Mouse (Mus musculus): ENCODE measurements around the gene Ctdnep1.
"Not testable (repeated sequence)": the region's sequence is repeated elsewhere in the genome, so short reads cannot be mapped to it uniquely, and the experiment has no call there.

Ctdnep1 gene

DNA sequence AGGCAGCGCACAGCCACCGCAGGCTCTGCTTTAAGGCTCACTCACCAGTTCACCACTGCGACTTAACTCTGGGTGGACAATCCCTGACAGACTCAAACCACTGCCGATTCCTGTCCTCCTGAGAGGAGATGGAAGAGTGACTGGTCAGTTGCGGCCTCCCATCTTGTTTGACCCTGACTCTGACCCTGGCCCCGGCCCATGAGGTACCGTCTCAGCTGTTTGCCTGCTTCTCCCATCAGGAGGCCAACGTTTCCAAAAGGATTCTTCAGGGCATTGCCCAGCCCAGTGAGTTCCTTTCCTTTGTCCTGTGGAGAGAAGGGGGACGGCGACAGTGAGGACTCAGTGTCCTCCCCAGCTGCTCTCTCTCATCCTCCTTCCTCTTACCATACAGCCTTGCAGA is 30.0 kb downstream of the Ctdnep1 start:
- no peak for DNase-seq (ENCODE audit: low spot score)

DNA sequence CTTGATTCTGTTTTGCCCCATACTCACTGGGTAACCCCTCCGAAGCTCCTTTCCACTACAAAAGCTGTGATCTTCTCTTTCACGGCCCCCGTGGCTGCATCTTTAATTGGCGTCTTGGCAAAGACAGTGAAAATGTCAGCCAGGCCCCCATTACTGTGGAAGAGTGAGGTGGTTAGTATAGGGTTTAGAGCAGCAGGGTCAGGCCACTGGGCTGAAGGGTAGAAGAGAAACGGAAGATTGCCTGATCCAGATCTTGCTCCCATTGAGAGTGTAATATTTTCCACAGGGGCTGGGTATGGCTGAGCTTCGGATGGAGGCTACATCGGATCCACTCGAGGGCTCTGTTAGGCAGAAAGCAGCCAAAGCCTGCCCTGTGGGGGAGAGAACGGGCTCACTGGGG is 32.0 kb downstream of the Ctdnep1 start:
- DNase-seq (ENCODE audit: low spot score) = no peak

DNA sequence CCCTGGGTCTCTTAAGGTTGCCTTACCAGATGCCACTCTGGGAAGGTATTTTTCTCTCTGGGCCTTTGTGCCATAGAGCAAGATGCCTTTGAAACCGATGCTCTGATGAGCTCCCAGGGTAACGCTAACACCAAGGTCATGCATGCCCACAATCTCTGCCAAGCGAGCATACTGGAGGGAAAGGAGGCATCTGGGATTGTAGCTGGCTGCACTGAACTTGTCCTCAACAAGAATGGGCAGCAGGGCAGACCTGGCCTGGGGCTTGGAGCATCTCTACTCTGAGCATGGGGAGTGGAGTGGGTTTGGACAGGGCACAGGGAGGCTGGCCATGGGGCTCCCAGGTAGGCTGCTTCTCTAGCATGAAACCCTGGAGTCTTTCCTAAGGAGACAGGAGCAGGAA is 32.5 kb downstream of the Ctdnep1 start:
- DNase-seq (ENCODE audit: low spot score) = no peak

DNA sequence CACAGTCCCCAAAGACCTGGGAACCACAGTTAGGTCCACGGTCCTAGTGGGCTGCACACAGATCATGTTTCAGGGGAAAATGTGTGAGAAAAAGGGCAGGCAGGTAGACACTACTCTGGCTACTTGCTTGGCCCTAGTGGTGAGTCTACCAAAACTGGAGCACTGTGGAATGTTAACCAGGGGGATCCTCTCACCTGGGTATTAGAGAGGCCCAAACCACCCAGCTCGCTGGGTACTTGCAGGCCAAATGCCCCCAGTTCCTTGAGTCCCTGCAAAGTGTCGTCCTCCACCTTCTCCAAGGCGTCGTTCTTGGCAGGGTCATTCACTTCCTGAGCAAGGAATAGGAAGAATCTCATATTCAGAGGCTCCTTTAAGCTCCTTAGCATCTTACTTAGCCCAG is 33.1 kb downstream of the Ctdnep1 start:
- no peak for DNase-seq (ENCODE audit: low spot score)

DNA sequence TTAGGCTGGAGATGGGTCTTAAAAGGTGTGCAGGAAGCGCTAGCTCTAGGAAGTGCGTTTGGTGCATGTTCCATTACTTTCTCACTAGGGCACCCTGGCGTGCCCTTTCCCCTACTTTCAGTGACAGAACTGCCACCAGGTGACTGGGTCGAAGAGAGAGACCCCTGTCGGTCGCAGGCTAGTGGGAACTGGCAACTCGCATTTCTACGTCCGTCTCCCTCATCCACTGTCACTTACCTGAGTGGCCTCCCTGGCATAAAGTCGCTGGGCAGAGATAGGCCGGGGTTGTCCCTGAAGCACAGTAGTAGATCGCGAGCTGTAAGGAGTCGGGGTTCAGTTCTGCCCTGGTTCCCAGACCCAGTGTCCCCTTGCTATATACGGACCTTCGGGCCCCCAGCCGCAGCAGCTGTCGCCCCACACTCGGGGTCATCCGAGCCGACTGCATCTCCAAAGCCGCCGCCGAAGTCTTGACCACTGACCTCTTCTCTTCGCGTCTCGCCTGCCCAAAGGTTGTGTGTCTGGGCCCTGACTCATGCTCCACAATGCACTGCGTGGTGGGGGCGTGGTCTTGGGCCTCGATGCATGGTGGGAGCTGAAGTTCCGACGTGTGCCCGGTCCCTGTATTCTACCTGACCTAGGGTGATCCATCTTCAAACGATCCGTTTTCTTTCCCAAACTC is 34.1 kb downstream of the Ctdnep1 start, which contains the start of gene Acadvl:
Acadvl (minus strand) TSS at position 532 of the 679 bp plus-strand sequence.
- DNase-seq (ENCODE audit: low spot score) = peak; percentile 98

DNA sequence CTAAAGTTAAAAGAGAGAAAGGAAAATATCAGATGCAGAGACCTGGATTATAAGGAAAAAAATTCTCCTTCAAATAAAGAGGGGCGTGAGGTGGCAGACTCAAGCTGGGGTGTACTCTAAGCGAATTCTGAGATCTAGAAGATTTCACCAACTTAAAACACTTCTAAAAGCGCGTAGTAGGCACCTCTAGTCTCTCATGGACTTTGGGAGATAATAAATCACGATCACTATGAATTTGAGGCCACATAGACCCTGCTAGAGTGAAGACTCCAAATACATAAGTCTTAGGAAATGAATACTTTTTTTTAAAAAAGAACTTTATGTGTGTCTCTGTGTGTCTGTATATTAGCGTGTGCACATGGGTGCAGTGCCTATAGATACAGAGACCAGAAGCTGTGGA is 34.7 kb downstream of the Ctdnep1 start:
- DNase-seq (ENCODE audit: low spot score) = no peak

DNA sequence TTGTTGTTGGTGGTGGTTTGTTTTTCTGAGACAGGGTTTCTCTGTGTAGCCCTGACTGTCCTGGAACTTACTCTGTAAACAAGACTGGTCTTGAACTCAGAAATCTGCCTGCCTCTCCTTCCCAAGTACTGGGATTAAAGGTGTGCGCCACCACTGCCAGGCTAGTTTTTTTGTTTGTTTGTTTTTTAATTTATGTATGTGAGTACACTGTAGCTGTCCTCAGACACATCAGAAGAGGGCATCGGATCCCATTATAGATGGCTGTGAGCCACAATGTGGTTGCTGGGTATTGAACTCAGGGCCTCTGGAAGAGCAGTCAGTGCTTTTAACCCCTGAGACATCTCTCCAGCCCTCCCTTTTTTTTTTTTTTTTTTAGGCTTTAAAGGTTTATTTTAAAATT is 35.2 kb downstream of the Ctdnep1 start:
- not testable (repeated sequence) for DNase-seq (ENCODE audit: low spot score)

DNA sequence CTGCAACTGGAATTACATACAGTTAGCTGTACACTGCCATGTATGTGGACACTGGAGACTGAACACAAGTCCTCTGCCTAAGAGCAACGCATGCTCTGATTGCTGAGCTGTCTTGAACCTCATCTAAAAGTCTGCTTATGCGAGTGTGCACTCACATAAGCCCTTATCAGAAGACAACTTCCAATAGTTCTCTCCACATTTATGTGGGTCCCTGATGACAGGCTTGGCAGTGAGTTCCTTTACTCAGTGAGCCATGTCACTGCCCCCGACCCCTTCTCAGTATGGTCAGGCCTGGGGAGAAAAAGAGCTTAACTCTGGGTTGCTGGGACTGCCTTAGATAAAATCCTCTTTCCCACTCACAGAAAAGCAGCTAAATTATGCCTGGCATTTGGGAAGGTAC is 35.7 kb downstream of the Ctdnep1 start, which contains the start of gene Dlg4:
Dlg4 (plus strand) TSS at position 274 of the 400 bp plus-strand sequence.
- no peak for DNase-seq (ENCODE audit: low spot score)

DNA sequence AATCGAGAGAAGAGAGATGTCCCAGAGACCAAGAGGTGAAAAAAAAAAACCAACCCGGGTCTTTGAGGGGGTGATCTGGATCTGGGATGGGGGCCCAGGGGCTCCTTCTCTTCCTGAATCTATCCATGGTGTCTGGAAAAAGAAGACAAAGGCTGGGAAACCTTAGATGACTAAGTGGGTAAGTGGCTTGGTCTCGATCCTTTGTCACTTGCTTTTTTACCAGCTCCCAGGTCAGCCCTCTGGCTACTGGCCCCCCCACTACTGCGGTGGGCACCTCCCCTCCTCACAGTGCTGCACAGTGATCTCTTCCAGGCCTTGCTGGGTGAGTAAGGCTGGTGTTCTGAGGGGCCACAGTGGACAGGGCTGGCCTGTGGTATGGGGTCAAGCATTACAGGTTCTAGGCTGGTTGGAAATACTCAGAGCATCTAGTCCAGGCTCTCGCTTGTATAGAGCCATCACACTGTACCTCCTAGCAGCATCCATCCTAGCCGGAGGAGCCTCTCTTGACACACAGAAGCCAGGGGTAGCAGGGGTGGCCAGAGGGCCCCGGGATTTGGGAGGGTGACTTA is 36.3 kb downstream of the Ctdnep1 start:
- DNase-seq (ENCODE audit: low spot score) = no peak

DNA sequence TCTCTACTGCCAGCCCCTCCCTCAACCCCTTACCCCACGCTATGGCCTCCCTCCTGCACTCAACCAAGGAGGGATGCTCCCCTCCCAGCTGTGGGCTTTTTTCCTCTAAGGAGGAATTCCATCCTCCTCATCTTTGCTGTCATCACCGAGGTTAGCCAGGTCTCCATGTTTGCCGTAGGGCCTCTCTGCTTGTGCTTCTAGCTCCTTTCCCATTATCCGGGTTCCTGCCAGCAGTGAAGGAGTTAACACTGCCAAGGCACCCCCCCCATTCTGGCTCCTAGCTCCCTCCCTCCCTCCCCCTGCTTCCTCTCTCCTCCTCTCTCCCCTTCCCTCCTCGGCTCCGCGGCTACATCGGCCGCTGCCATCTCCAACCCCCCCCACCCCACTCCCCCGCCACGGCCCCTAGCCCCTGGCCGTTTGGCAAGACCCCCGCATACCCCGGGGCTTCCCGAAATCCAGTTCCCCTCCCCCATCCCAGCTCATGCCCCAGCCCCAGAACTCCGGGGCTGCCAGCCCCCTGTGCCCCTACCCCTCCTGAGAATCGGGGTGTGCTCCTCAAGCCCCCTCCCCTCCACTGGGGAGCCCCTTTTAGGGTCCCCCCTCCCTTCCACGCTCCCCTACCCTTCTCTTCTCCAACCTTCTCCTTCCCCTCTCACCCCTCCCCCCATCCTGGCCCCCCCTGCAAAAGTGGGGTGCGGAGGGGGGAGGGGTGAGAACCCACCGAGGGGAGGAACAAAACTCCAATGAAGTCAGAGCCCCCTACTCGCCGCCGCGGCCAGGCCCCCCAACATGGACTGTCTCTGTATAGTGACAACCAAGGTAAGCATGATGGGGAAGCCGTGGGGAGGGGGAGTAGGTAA is 37.4 kb downstream of the Ctdnep1 start:
- DNase-seq (ENCODE audit: low spot score) = peak; percentile 83

DNA sequence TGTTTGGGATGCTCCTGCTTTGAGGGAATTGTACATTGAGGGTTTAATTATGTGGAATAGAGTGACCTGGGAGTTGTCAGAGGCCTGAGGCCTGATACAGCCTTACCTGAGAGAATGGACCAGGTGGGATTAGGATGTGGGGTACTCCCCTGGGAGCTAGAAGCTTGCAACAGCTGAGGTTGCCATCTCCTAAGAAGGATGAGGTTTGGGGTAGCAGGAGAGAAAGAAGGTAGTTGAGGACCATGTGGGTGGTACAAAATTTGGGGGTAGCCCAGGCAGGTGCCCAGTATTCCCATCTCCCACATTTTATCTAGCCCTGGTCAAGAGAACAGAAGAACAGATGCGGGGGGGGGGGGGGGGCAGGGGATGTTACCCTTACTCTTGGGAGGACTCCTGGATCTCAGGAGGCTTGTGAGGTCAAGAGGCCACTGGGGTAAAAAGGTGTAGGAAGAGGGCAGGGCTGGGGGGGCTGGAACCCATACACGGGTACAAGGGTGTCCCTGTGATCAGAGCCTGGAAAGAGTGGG is 38.6 kb downstream of the Ctdnep1 start:
- DNase-seq (ENCODE audit: low spot score) = no peak

DNA sequence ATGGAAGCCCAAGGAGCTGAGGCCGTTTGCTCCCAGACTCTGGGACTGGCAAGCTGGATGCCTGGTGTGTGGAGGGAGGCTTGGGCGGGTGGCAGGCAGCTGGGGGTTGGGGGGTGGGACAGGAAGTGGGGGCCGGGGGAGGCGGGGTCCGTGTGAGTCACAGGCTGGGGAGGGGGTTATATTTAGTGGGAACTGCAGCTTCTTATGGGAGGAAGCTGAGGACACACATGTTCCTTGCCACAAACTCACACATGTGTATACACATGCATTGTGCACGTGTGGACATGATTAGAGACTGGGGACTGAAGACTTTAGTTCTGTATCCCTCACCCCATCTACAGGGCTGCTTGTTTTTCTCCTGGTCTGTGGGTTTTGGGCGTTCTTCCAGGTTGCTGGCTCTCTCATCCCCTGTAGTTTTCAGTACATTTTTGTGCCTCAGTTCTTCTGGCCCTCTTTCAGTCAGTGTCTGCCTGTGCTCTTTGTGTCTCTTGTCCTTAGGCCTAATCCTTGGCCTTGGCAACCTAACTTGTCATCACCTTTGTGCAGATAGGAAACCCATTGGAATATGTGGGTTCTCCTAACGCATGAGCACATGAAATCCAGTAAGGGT is 39.2 kb downstream of the Ctdnep1 start:
- no peak for DNase-seq (ENCODE audit: low spot score)

DNA sequence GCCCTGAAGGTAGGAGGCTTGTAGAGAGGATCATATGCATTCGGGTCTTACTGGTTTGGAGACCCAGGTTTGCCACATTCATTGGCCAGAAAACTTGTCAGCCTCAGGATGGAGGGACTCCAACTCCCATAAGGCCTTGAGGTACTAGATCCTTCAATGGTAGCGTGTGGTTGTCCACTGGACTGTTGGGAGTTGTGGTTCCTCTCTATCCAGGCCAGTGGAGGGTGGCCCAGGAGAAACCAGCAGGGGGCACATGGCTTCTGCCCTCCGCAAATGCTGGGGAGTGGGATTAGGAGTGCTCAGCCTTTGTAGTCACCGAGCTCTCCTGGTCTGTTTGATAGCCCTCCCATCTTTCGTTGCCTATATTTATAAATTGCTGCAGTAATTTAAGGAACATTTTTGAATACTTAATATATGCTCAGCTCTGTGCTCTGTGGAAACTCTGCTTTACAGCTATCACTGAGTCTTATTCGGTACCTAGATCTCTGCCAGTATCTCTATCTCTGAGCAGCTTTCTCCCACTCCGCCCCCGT is 39.8 kb downstream of the Ctdnep1 start:
- peak; percentile 94 for DNase-seq (ENCODE audit: low spot score)

DNA sequence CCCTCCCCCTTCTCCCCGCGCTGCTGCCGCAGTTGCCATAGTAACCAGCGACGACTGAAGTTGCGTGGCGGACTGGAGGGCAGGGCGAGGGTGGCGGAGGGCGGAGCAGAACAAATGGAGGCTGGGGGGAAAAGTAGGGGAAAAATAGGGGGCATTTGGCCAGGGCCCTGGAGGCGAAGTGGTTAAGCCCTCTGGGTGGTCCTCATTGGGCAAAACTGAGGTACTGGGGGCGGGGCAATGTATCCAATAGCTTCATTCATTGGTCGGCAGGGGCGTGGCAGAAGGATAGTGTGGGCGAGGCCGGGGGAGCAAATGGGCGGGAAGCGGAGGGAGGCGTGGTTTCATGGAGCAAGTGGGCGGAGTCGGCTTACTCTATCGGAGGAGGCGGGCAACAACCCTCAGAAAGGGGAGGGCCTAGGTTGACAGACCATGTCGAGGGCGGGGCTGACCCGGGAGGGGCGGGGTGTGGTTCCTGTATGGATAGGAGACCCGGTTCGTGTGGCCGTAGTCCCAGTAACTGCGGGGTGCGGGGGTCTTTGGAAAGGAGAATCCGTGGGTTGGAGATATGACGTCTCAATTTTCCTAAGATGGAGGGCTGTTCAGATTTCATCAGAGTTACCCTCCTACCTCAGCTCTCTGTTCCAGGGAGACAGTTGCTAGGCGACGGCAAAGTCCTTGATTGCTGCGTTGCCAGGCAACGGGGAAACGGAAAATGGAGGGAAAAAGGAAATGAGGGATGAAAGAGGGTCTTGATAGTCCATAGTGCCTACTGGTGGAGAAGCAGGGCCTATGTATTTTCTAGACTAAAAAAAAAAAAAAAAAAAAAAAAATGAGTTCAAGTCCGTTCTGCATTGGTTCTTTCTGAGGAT is 40.5 kb downstream of the Ctdnep1 start:
- peak; percentile 100 for DNase-seq (ENCODE audit: low spot score)

DNA sequence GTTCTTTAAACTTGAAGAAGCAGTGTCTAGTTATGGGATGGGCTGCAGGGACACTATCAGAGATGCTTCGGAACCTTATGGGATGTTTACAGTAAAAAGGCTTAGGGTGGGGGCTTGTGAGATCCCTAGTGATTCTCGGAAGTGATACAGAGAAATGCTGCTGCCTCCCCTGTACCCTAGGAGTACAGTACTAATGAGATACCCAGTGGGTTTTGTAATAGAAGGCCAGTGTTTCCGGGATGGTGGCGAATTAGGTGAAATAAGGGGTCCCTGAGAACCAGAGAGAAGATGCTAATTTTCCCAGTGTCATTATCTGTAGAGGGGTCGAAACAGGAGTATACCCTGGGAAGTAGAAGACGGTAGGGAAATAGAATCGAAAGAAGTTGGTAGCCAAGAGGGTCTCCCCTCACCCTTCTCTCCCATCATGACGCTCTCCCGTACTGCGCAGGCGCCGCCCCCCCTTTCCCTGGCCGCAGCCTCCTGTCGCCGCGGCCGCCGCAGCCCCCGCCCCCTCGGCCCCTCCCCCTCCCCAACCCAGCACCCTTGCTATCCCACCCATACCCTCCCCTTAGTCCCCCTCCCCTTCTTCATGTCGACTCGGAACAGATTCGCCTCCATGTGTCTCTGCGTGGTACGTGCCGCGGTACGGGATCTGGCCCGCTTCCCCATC is 42.7 kb downstream of the Ctdnep1 start:
- peak; percentile 74 for DNase-seq (ENCODE audit: low spot score)

DNA sequence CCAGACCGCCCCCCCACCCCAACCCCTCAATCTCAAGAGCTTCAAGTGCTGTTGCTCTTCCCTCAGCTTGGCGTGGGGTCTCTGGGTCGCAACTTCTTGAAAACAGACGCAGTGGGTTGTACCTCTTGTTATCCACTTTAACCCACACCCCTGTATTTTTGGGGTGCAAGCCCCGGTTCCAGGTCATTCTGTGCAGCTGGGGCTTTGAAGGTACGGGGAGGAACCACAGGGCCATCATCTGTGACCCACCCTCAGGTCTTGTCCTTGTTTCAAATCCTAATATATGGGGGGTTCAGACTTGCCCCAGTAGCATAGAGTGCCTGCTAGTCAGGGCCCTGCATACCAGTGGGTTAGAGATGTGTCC is 43.2 kb downstream of the Ctdnep1 start:
- DNase-seq (ENCODE audit: low spot score) = no peak

DNA sequence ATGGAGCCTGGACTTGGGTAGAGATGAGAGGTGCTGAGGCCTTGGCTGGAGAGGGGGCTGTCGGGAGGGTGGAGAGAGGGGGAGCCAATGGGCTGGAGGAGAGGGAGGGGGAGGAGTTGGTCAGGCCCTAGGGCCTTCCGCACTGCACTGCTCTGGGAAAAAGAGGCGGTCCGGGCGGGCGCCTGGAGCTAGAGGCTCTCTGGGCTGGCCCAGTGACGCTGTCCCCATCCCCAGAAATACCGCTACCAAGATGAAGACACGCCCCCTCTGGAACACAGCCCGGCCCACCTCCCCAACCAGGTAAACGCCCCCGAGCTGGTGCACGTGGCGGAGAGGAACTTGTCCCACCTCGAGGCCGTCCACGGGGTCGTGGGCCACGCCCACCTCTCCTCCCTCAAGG is 45.7 kb downstream of the Ctdnep1 start:
- peak; percentile 75 for DNase-seq (ENCODE audit: low spot score)

DNA sequence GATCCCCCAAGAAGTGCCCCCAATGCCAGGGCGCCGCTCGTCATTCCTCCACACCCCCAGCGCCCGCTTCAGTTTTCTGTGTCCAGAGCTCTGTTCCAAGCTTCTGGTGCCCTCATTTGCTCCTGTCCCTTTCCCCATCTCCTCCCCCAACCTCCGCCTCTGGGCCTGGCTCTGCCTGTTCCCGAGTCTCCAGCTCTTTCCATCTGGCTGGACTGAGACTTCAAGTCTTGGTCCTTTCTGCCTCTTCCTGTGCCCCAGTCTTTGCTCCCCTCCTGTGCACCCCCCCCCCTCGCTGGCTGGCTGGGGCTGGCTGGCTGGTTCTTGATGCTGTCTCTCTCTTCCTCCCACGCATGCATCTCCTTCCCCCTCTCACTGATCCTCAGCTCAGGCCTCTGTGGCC is 46.4 kb downstream of the Ctdnep1 start:
- no peak for DNase-seq (ENCODE audit: low spot score)

DNA sequence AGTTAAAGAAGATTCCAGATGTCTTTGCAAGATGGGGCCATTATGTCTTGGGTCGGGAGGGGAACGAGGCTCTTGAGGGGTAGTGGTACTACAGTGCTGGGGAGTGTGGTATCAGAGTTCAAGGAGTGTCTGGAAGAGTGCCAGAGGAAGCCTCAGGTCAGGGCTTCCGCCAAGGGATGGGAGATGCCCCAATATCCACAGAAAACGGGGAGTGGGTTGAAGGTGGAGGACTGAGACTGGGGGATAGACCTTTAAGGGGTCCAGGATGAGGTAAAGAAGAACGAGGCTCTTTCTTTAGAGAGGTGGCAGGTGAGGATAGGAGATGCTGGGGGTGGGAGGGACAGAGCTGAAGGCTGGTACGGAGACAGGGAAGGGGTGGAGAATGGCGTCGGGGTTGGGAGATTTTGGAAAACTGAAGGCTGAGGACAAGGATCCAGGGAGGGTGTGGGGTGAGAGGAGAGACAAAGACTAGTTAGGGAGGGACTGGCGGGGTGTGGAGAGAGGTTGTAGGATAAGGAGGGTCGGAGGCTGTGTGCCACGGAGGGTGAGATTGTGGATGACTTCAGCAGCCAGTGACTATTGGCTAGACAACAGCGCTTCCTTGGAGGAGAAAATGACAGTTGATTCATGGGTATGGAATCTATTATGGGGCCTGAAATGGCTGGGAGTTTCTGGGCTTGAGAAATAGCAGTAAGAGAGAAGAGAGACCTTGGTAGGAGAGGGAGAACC is 47.6 kb downstream of the Ctdnep1 start:
- DNase-seq (ENCODE audit: low spot score) = no peak
